Mouse (Mus musculus) stomach, embryonic 15.5 days (tissue): ENCODE measurements around the gene Cntnap5a. TPM values are rescaled to one million over a fixed set of nuclear protein-coding genes. Genes with fewer than 3 reads are reported as not detected.
A peak's percentile ranks its signal among the peaks of the same experiment; 100 is the strongest.

Source experiments
- ATAC-seq: fragments of 200-750 bp; cut with Nextera tagmentation; 2 replicates; pipeline ENCODE4 v1.8.0; 2017; ENCODE audit warnings: low read depth, moderate number of reproducible peaks, moderate TSS enrichment; ENCODE audit not compliant: insufficient read depth, low FRiP score
- H3K27ac ChIP-seq: fragments of 300-500 bp; sonication (generic); 2 replicates; pipeline ENCODE4 v1.5.1; 2015; ENCODE audit warnings: mild to moderate bottlenecking, inconsistent platforms
- H3K27me3 ChIP-seq: fragments of 300-500 bp; sonication (generic); replicated peaks from 2 replicates; pipeline ENCODE4 v1.6.1; 2015; ENCODE audit warnings: inconsistent platforms
- H3K36me3 ChIP-seq: fragments of 300-500 bp; sonication (generic); 2 replicates; pipeline ENCODE4 v1.6.1; 2015; ENCODE audit warnings: inconsistent platforms
- H3K4me1 ChIP-seq: fragments of 300-500 bp; sonication (generic); 2 replicates; pipeline ENCODE4 v1.6.1; 2015; ENCODE audit warnings: inconsistent platforms
- H3K4me2 ChIP-seq: fragments of 300-500 bp; sonication (generic); 2 replicates; pipeline ENCODE4 v1.6.1; 2015; ENCODE audit warnings: mild to moderate bottlenecking, inconsistent platforms
- H3K4me3 ChIP-seq: fragments of 300-500 bp; sonication (generic); replicated peaks from 2 replicates; pipeline ENCODE4 v1.5.1; 2015; ENCODE audit warnings: inconsistent platforms
- H3K9ac ChIP-seq: fragments of 300-500 bp; sonication (generic); 2 replicates; pipeline ENCODE4 v1.6.1; 2015; ENCODE audit warnings: inconsistent platforms
- H3K9me3 ChIP-seq: fragments of 300-500 bp; sonication (generic); 2 replicates; pipeline ENCODE4 v1.6.1; 2016; ENCODE audit warnings: inconsistent platforms
- WGBS: fragments of 180-500 bp; shearing (Covaris S2); methylation state at CpG from one replicate; pipeline ENCODE4 v1.1.7; 2015; 5-methylcytosine and 5-hydroxymethylcytosine counted together
- polyA plus RNA-seq: library from polyadenylated mRNA; unstranded; fragments of >200 nt; fragmentation: Nextera tagmentation; extraction: Ambion mirVana; gene quantifications from 2 replicates; pipeline ENCODE4 v1.2.1, GENCODE M21; 2015

The Cntnap5a gene
- polyA plus RNA-seq, 1 experiment from 2014 or later = 0.18 TPM

GRCm38 (mm10) chr1:116392390-116392789 lies 707.8 kb downstream of the Cntnap5a start:
- Histone ChIP-seq H3K9me3 (no peaks in the 10 kb centered on the region), H3K9ac (no peak overlapping the region)
- ATAC-seq = no peak

GRCm38 (mm10) chr1:116401996-116402656 lies 717.6 kb downstream of the Cntnap5a start:
- WGBS = 78% methylated on average over 1 of the region's 1 CpGs
- no peak overlapping the region for H3K27ac ChIP-seq
- no peak for ATAC-seq
- H3K4me3 ChIP-seq = no peak overlapping the region
- no peaks in the 10 kb centered on the region for H3K9me3 ChIP-seq
- no peak overlapping the region for H3K9ac ChIP-seq
- no peak overlapping the region for H3K4me2 ChIP-seq
- H3K27me3 ChIP-seq = no peaks in the 10 kb centered on the region
- H3K36me3 ChIP-seq = no peaks in the 10 kb centered on the region
- H3K4me1 ChIP-seq = no peaks in the 10 kb centered on the region

More at GRCm38 (mm10) chr1:116392390-116392789, 707.8 kb downstream of the Cntnap5a start:
- Histone ChIP-seq H3K27me3 (no peaks in the 10 kb centered on the region), H3K4me3 (no peak overlapping the region), H3K4me2 (no peak overlapping the region), H3K4me1 (no peaks in the 10 kb centered on the region), H3K36me3 (no peaks in the 10 kb centered on the region), H3K27ac (no peak overlapping the region)

GRCm38 (mm10) chr1:116409836-116410235 lies 725.3 kb downstream of the Cntnap5a start:
- WGBS = 74% methylated on average over 1 of the region's 1 CpGs
- H3K27ac ChIP-seq = no peak overlapping the region

GRCm38 (mm10) chr1:116428396-116428795 lies 743.8 kb downstream of the Cntnap5a start:
- WGBS = 73% methylated on average over 2 of the region's 2 CpGs

More at GRCm38 (mm10) chr1:116409836-116410235, 725.3 kb downstream of the Cntnap5a start:
- no peak overlapping the region for H3K4me3 ChIP-seq
- no peaks in the 10 kb centered on the region for H3K36me3 ChIP-seq
- no peak overlapping the region for H3K4me2 ChIP-seq
- no peak overlapping the region for H3K9ac ChIP-seq
- ATAC-seq = no peak
- no peaks in the 10 kb centered on the region for H3K9me3 ChIP-seq
- H3K4me1 ChIP-seq = no peaks in the 10 kb centered on the region
- H3K27me3 ChIP-seq = no peaks in the 10 kb centered on the region

GRCm38 (mm10) chr1:116455115-116455717 lies 770.7 kb downstream of the Cntnap5a start:
- 64% methylated on average over 4 of the region's 4 CpGs for WGBS
- Histone ChIP-seq H3K4me2 (no peak overlapping the region), H3K4me3 (no peak overlapping the region), H3K4me1 (no peaks in the 10 kb centered on the region), H3K27me3 (no peaks in the 10 kb centered on the region), H3K9ac (no peak overlapping the region), H3K36me3 (no peaks in the 10 kb centered on the region), H3K9me3 (no peaks in the 10 kb centered on the region), H3K27ac (no peak overlapping the region)
- ATAC-seq = no peak

More at GRCm38 (mm10) chr1:116428396-116428795, 743.8 kb downstream of the Cntnap5a start:
- H3K27ac ChIP-seq = no peak overlapping the region
- no peak overlapping the region for H3K4me3 ChIP-seq
- no peak for ATAC-seq
- H3K4me2 ChIP-seq = no peak overlapping the region
- H3K27me3 ChIP-seq = no peaks in the 10 kb centered on the region
- H3K9ac ChIP-seq = no peak overlapping the region
- no peaks in the 10 kb centered on the region for H3K36me3 ChIP-seq
- no peaks in the 10 kb centered on the region for H3K9me3 ChIP-seq
- H3K4me1 ChIP-seq = no peaks in the 10 kb centered on the region

GRCm38 (mm10) chr1:116477703-116478102 lies 793.1 kb downstream of the Cntnap5a start:
- Histone ChIP-seq H3K9ac (no peak overlapping the region), H3K4me1 (no peaks in the 10 kb centered on the region), H3K36me3 (no peaks in the 10 kb centered on the region), H3K9me3 (no peaks in the 10 kb centered on the region), H3K4me3 (no peak overlapping the region), H3K27me3 (no peaks in the 10 kb centered on the region), H3K27ac (no peak overlapping the region), H3K4me2 (no peak overlapping the region)
- 18% methylated on average over 2 of the region's 2 CpGs for WGBS
- ATAC-seq = no peak

GRCm38 (mm10) chr1:116488780-116489569 lies 804.4 kb downstream of the Cntnap5a start:
- no peak overlapping the region for H3K4me3 ChIP-seq
- no peaks in the 10 kb centered on the region for H3K36me3 ChIP-seq
- ATAC-seq = no peak
- no peak overlapping the region for H3K4me2 ChIP-seq
- no peaks in the 10 kb centered on the region for H3K4me1 ChIP-seq
- 32% methylated on average over 1 of the region's 1 CpGs for WGBS
- no peak overlapping the region for H3K27ac ChIP-seq
- no peak overlapping the region for H3K9ac ChIP-seq
- no peaks in the 10 kb centered on the region for H3K9me3 ChIP-seq
- no peaks in the 10 kb centered on the region for H3K27me3 ChIP-seq

- Histone ChIP-seq H3K4me3 (no peak overlapping the region), H3K27me3 (no peaks in the 10 kb centered on the region), H3K9me3 (no peaks in the 10 kb centered on the region), H3K4me2 (no peak overlapping the region), H3K9ac (no peak overlapping the region), H3K27ac (no peak overlapping the region), H3K36me3 (no peaks in the 10 kb centered on the region), H3K4me1 (no peaks in the 10 kb centered on the region)
- WGBS = 48% methylated on average over 4 of the region's 4 CpGs
- peak; percentile 27; the same call in 1 of the 2 replicates for ATAC-seq
Observed at GRCm38 (mm10) chr1:116577969-116578666, 893.6 kb downstream of the Cntnap5a start.

- no peaks in the 10 kb centered on the region for H3K27me3 ChIP-seq
- no peak overlapping the region for H3K9ac ChIP-seq
- no peaks in the 10 kb centered on the region for H3K4me1 ChIP-seq
- no peak overlapping the region for H3K27ac ChIP-seq
- H3K4me2 ChIP-seq = no peak overlapping the region
- no peak overlapping the region for H3K4me3 ChIP-seq
- no peaks in the 10 kb centered on the region for H3K9me3 ChIP-seq
- H3K36me3 ChIP-seq = no peaks in the 10 kb centered on the region
- ATAC-seq = no peak
Observed at GRCm38 (mm10) chr1:116616272-116616671, 931.7 kb downstream of the Cntnap5a start.
